Mouse (Mus musculus): ENCODE measurements around the gene Gm15023. TPM values are rescaled to one million over a fixed set of nuclear protein-coding genes. Genes with fewer than 3 reads are reported as not detected.
"Not testable (repeated sequence)": the region's sequence is repeated elsewhere in the genome, so short reads cannot be mapped to it uniquely, and the experiment has no call there.

Gm15023 gene
- total RNA-seq (2022) = not detected

- DNase-seq (ENCODE audit: low spot score in 2 of 2) = not testable (repeated sequence)
Measured at GRCm38 (mm10) chrX:135177532-135177931, at the start of gene Gm15023. Gene Gm15023, minus strand, starts transcription at chrX:135177632.

- no peak for DNase-seq (ENCODE audit: low spot score in 2 of 2)
Measured at GRCm38 (mm10) chrX:135210436-135211221, 33.2 kb upstream of the Gm15023 start, which contains the start of gene Tceal6. Gene Tceal6, minus strand, starts transcription at chrX:135210687.

- DNase-seq (ENCODE audit: low spot score in 2 of 2) = not testable (repeated sequence)
Measured at GRCm38 (mm10) chrX:135209773-135210435, 32.5 kb upstream of the Gm15023 start.

GRCm38 (mm10) chrX:135189924-135190323 is 12.5 kb upstream of the Gm15023 start:
- DNase-seq (ENCODE audit: low spot score in 2 of 2) = not testable (repeated sequence)

GRCm38 (mm10) chrX:135188661-135189060 is 11.2 kb upstream of the Gm15023 start:
- DNase-seq (ENCODE audit: low spot score in 2 of 2) = not testable (repeated sequence)

Other genes with a start within 250 kb of the Gm15023 start
- gene Nxf2, start 212.9 kb downstream of the Gm15023 start, total RNA-seq (2022) = not detected
- gene Zmat1, start 168.4 kb downstream of the Gm15023 start, total RNA-seq (2022) = under 1 TPM; 0.22 to 0.94 (median 0.78) TPM
- under 1 TPM in 2 of 4 experiments, not detected in 2; 0.29 to 0.32 TPM for gene Tceal6, start 33.1 kb upstream of the Gm15023 start, total RNA-seq (2022)
- not detected for gene Pramel3, start 124.7 kb upstream of the Gm15023 start, total RNA-seq (2022)
- gene Gm5128, start 195.7 kb upstream of the Gm15023 start, total RNA-seq (2022) = not detected

Measured in gastrocnemius, adult 8-10 months (tissue).